Mouse (Mus musculus) c-Kit-negative CD71-positive TER-119-positive erythroid progenitor cells, embryonic 14.5 days (primary cell): ENCODE results near the gene Ptprj.
"Not testable (repeated sequence)": the region's sequence is repeated elsewhere in the genome, so short reads cannot be mapped to it uniquely, and the experiment has no call there.

Experiments used
- DNase-seq: peaks from one replicate; pipeline ENCODE4 v3.0.0-alpha.2; 2013; ENCODE audit warnings: low read depth, low spot score

Gene Ptprj

GRCm38 (mm10) chr2:90577451-90578279 lies 2.8 kb downstream of the Ptprj start:
- DNase-seq, result no peak

- DNase-seq, result no peak
Observed at GRCm38 (mm10) chr2:90576936-90577335, 3.5 kb downstream of the Ptprj start.

GRCm38 (mm10) chr2:90576411-90576810 lies 4.0 kb downstream of the Ptprj start:
- no peak for DNase-seq

GRCm38 (mm10) chr2:90575713-90576112 lies 4.7 kb downstream of the Ptprj start:
- no peak for DNase-seq

- no peak for DNase-seq
Observed at GRCm38 (mm10) chr2:90575116-90575515, 5.3 kb downstream of the Ptprj start.

GRCm38 (mm10) chr2:90574536-90574935 lies 5.9 kb downstream of the Ptprj start:
- DNase-seq, result no peak

- no peak for DNase-seq
Observed at GRCm38 (mm10) chr2:90573640-90574526, 6.6 kb downstream of the Ptprj start.

- no peak for DNase-seq
Observed at GRCm38 (mm10) chr2:90572126-90572525, 8.3 kb downstream of the Ptprj start.

GRCm38 (mm10) chr2:90571399-90571798 lies 9.0 kb downstream of the Ptprj start:
- not testable (repeated sequence) for DNase-seq

GRCm38 (mm10) chr2:90570871-90571270 lies 9.6 kb downstream of the Ptprj start:
- no peak for DNase-seq

GRCm38 (mm10) chr2:90570216-90570615 lies 10.2 kb downstream of the Ptprj start:
- no peak for DNase-seq

GRCm38 (mm10) chr2:90568961-90569481 lies 11.4 kb downstream of the Ptprj start:
- DNase-seq, result no peak

GRCm38 (mm10) chr2:90568091-90568490 lies 12.4 kb downstream of the Ptprj start:
- DNase-seq, result no peak

GRCm38 (mm10) chr2:90566773-90567528 lies 13.5 kb downstream of the Ptprj start:
- no peak for DNase-seq

GRCm38 (mm10) chr2:90566046-90566445 lies 14.4 kb downstream of the Ptprj start:
- no peak for DNase-seq

- DNase-seq, result no peak
Observed at GRCm38 (mm10) chr2:90565192-90565929, 15.1 kb downstream of the Ptprj start.

GRCm38 (mm10) chr2:90564552-90564951 lies 15.9 kb downstream of the Ptprj start:
- no peak for DNase-seq

GRCm38 (mm10) chr2:90563171-90563570 lies 17.3 kb downstream of the Ptprj start:
- no peak for DNase-seq

GRCm38 (mm10) chr2:90562126-90562670 lies 18.2 kb downstream of the Ptprj start:
- no peak for DNase-seq

GRCm38 (mm10) chr2:90560197-90560843 lies 20.1 kb downstream of the Ptprj start:
- DNase-seq, result peak; percentile 82
